Mouse (Mus musculus) megakaryocyte progenitor cell, adult 5-6 weeks (primary cell): Measurements from ENCODE around the gene Adamts8. TPM values are rescaled to one million over a fixed set of nuclear protein-coding genes. Genes with fewer than 3 reads are reported as not detected.

ENCODE experiments used
- ATAC-seq: replicated peaks from 2 replicates; pipeline ENCODE4 v1.8.0; 2016; ENCODE audit warnings: mild to moderate bottlenecking, moderate TSS enrichment, inconsistent platforms; ENCODE audit not compliant: poor library complexity
- total RNA-seq, 2 experiments: library from RNA; stranded (forward) in 1 of 2; stranded (reverse) in 1 of 2; fragments of 157-497, 149-512 nt in 1 of 2; fragments of 200-1000 nt in 1 of 2; gene quantifications; 2 replicates each; pipeline versions ENCODE4 v1.2.3 to v1.2.4; 2015 to 2017

The Adamts8 gene
- total RNA-seq (2015) (not detected in 2 replicates), total RNA-seq (2017) (not detected in 2 replicates)

DNA sequence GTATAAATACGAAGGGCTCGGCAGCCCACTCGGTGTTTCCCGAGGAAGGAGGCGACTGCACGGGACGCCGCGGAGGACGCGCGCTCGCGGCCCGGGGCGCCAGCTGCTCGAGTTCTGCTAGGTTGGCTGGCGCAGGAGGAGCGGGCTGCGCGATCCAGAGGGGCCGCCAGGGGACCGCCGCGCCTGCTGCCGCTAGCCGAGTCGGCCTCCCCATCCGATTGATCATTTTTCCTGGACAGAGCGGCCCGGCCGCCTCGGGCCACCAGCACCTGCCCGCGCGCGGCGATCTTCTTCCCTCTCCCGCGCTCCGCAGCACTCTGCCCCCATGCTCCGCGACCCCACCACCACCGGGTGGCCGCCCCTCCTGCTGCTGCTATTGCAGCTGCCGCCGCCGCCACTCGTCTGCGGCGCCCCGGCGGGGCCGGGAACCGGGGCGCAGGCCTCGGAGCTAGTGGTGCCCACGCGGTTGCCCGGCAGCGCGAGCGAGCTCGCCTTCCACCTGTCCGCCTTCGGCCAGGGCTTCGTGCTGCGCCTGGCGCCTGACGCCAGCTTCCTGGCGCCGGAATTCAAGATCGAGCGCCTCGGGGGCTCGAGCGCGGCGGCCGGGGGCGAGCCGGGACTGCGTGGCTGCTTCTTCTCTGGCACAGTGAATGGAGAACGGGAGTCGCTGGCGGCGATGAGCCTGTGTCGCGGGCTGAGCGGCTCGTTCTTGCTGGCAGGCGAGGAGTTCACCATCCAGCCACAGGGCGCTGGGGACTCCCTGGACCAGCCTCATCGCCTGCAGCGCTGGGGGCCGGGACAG, at the start of gene Adamts8:
Gene Adamts8, plus strand, starts transcription at position 51 of the 802 bp plus-strand sequence.
- ATAC-seq, result peak; percentile 52; the same call in 1 of the 2 replicates

DNA sequence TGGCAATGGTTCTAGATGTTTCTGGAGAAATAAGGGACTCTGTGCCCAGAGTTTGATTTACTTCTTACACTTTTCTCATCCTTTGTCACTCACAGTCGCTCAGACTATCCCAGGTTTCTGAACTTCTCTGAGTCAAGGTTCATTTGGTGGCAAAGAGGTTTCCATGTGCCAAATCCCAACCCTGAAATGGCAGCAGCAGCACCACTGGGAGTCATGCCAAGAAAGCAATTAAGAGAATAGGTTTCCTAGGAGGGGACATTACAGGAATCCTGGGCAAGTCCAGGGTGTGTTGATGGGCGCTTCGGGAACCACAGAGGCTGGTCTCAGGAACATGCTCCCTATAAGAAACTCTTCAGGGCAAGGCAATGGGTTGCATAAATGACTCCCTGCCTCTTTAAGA, 46.7 kb upstream of the Adamts8 start:
- no peak for ATAC-seq

DNA sequence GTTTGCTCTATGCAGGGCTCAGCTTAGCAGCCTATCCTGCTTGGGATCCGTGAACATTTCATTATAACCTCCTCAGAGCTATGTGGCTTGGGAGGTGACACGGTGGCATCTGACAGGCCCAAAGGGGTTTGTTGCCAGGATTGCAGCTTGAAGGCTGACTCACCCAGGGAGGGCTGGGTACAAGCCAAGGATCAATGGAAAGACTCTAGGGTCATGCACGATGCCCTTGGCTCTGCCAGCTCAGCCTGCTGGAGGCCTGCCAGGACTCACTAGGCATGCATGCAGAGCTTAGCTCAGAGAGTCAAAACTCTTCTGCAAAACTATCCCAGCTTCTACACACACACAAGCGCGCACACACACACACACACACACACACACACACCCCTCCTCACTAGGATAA, 45.6 kb upstream of the Adamts8 start:
- ATAC-seq, result no peak

DNA sequence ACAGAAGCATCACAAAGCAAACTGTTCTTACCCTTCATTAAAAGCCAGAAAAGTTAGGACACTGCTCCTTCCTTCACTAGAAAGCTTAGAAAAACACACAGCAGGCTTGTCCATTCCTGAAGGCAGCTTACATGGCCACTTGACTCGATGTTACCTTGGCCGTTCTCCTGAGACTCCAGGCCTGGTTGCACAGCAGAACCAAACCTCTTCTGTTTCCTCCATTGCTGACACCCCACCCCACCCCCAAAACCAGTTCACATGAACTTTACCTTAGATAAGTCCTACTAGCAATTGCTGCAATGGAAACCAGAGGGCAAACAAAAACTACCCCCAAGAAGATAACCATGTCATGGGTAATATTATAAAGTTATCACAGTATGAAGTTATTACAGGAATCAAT, 45.2 kb upstream of the Adamts8 start:
- ATAC-seq, result no peak

DNA sequence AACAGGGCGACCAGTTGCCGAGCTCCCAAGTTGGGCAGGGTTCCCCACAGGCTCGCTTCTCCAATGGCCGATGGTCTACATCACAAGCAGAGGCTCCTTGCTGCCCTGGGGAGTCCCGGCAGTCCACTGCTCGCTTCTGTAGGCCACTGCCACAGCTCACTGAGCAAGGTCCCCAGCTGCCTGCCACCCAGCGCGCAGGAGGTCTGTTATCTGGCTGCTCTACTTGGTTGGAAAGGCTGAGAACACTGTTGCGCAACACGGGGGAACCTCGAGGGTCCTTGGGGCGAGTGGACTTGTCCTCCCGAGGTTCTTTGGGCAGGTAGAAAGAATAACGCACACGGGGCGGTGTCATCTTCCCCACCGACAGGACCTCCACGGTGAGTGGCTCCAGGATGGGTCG, 40.2 kb upstream of the Adamts8 start:
- no peak for ATAC-seq

DNA sequence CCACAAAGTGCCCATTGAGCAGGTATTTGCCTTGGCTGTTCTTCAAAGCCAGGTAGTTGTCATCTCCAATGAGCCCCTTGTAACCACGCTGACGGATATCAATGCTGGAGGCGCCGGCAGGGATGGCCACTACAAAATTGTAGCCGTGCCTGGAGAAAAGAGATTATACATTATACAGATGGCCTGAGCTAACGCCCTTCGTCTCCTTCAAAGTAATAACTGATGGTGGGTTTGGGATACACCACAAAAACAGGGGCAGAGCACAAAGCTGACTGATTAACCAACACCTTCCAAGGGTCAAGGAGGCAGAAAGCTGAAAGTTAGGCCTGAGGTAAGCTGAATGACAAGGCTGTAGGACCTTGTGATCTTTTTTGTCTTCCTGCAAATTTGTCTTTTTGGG, 39.7 kb upstream of the Adamts8 start:
- no peak for ATAC-seq

DNA sequence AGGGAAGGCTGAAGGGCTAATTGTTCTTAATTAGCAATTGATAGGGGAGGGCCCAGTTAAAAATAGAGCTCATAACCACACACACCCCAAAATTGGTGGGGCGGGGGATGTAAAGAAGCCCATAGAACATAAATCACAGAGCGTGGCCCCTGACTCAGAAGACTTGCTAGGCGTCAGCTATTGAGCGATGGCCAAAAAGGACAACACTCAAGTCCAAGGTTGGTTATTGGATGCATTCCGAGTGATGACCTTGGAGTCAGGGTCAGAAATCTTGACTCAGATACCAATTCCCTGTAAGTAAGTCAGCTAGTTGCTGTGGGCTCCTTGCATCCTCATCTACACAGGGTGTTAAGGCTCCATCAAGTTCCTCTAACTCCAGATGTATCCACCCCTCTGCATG, 39.1 kb upstream of the Adamts8 start:
- ATAC-seq, result no peak

DNA sequence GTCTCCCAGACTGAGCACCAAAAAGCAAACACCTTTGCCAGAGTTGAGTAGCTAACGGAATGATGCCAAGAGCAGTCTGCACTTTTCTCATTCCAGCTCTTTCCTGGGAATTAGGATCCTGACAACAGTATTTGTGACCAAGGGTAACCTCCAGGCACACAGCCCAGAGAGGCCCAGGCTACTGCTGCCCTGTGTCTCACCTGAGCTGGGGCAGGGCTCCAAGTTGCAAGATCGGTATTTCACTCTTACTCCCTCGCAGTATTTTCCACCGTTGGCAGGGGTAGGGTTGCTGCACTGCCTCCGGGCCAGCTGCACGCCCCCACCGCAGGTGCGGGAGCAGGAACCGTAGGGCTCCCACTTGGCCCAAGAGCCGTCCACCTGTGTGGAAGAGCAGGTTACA, 36.5 kb upstream of the Adamts8 start:
- no peak for ATAC-seq

DNA sequence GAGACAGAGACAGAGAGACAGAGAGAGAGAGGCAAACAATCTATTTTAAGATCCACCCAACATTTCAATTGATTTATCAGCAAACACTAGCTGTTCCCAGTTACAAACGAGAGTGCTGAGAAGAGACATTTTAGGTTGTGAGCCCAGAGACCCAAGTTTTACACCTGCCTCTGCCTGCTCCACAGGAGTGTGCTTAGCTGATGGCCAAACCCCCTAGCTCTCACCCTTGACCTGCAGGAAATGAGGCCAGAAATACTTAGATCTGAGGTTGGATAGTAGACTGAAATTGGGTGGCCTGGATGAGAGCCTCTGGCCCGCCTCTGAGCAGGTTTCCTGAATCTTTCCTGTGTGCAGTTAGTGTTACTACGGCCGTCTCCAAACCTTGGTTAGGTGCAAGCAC, 35.9 kb upstream of the Adamts8 start:
- ATAC-seq, result no peak

DNA sequence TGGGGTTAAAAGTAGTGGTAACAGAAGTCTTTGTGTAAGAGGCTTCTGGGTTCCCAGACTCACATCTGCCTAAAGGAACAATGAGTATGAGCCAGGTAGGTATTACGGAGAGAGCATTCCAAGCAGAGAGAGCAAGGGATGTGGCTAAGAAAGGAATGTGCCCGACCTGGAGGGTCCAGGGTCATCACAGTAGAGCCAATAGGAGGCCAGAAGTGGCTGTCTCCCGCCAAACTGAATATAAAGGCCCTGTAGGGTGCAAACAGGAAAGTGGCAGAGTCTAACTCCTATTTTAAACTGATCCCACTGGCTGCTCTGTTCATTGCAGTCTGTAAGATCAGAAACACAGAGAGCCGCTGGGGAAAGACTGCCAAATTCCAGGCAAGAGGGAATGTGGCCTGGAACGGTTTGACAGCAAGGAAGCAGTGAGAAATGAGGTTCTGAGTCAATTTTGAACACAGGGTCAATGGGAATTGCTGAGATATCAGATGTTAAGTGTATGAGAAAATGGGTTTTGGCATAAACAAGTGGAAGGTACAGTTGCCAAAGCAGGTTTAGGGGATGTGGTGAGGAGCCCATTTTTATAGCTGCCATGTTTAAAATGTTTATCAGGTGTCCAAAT, 34.6 kb upstream of the Adamts8 start:
- ATAC-seq, result no peak

DNA sequence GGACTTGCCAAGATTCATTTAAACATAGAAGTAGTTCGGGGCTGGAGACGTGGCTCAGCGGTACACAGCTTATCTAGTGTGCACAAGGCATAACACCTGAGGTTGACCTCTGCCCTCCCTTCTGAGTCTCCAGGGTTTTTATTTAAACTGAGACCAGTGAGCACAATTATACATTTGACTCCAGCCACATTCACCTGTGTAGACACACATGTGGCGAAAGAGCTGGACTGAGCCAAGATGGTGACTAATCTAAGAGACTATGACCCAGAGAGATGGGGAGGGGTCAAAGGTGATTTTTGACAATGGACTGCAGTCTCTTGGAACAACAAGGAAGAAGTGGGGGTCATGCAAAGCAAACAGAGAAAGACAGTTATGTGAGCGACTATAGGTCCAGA, 34.1 kb upstream of the Adamts8 start:
- ATAC-seq, result no peak

DNA sequence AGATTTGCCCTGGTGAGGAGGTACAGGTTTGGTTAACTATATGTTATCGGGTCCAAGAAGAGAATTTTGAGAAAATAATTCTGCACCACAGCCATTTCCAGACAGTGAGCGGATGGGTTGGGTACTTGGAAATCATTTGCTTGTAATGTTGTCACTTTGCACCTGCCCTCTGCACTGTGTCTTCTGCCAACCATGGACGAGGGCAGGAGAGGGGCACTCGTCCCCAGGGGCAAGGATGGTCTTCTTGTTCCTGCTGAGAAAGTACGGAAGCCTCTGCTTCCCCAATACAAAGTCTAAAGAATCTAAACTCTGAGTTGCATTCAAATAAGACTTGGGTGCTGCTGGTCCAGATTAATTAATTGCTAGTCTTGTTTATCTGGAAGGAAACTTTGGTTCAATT, 33.4 kb upstream of the Adamts8 start:
- no peak for ATAC-seq

DNA sequence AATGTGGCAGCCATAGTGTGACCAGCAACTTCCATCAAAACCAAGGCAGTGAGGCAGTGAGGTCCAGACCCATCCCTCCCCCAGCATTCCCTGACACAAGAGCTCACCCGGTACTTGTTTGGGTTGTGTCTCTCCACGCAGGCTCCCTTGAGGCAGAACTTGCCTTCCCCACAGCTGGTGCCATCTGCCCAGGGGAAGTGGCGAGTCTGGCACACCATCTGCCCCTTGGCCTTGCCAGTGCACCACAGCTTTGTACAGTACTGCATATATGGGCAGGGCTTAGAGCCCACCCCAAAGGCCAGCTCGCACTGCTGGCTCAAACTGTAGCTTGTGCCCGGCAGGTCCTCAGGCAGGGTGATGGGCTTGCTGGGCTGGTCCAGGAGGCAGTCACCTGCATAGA, 31.9 kb upstream of the Adamts8 start:
- no peak for ATAC-seq

DNA sequence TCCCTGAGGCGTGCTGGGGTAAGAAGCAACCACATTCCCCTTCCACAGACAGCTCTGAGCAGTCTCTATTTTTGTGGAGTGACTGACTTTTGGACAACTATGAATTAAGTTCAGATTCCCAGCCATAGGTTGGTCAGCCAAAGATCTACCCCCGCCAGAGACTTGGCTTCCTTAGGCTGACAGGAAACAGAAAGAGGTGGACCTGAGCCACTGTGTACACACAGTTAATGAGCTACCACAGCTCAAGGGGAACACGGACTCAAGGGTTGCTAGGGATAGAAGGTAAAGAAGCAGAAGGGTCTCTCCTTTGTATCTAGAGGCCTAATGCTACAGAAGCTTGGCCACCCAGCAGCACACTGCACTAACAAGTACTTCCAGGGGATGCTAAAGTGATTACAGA, 30.2 kb upstream of the Adamts8 start:
- ATAC-seq, result no peak

DNA sequence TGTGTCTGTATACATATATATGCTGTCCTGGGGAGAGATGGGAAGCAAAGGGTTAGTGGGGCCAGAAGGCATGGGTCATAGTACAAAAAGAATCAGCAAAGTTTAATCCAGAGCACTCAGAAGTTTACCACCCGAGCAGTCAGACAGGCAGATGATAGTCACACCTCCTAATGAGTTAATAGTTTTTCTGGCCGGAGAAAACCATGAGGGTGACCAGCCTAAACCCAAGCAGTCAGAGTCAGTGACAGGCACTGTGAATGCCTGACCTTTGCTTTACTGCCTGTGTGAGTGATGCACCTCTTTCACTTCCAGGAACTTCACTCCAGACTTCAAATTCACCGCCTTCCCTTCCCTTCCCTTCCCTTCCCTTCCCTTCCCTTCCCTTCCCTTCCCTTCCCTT, 28.9 kb upstream of the Adamts8 start:
- no peak for ATAC-seq

DNA sequence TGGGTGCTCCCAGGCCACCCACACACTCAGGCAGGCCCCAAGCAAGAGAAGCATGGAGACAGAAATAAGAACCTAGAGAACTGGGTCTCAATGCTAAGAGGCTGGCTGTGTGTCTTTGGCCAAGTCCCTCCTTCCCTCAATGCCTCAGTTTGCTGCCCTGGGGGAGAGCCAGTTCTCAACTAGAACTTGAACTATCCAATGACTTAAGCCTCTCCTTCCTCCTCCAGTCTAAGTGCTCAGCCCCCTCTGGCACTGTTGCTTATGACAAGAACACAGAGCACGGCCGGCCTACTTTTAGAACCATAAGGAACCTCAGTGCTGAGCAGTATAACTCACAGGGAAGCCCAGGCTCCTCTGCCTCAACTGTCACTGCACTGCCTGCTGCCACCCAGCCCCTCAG, 28.1 kb upstream of the Adamts8 start:
- ATAC-seq, result no peak

DNA sequence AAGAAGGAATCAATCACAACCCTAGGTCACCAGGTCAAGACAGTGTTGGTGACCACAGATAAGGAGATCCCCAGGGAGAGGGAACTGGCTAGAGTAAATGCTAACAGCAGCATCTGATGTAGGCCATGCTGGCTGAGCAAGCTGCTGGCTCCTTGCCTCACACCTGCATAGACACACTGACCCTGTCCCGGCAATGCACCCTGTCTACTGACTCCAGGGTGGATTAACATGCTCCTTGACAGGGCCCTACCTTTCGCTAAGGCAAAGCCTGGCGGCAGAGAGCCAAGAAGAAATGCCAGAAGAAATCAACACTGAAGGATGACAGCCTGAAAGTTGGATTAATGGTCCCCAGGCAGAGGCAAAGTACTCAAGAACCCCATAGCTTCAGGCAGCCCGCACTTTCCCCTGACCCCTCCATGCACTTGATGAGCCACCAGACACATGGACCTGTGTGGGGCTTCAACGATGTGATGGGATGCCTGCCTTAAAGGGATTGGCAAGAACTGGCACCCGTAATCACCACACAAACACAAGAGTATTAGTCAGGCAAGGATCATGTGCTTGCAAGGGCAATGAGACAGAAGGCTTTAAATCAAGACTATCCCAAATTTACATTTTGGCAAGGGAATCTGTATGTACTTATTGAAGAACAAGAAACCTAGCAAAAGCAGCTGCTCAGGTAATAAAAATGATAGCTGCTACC, 25.9 kb upstream of the Adamts8 start:
- no peak for ATAC-seq

DNA sequence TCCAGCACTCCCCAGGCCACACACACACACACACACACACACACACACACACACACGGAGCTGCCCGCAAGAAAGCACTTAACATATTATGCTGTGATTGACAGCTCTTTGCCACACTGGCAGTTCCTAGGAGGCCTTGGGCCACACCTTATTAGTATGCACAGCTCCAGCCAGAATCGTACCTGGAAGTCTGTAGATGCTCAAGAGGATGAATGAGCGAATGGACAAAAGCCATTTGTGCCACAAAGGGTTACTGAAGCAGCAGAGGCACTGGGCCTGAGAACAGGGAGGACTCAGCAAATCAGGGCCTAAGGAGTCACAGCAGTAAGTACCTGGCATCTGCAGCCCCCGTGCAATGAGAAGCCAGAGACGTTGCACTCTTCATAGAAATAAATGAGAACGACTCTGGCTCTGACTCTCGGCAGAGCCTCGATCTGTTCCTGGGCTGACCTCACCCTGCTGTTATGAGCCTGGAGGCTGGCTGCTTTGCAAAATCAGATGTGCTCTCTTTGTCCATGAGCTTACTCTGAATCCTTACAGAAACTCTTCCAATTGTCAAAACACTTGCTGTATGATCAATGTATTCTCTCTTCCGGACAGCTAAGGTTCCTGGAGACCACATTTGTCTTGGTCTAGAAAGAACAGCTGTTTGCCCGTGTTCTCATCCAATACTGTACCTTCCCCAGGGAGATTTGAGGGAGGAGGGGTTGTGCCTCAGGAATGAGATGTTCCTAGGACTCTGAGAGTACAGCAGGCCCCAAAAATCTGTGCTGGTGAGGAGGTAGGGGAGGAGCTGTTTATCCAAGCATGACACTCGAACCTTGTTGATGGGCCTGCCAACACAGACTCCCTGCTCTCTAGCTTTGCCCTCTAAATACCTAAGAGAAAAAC, 23.7 kb upstream of the Adamts8 start:
- ATAC-seq, result no peak

DNA sequence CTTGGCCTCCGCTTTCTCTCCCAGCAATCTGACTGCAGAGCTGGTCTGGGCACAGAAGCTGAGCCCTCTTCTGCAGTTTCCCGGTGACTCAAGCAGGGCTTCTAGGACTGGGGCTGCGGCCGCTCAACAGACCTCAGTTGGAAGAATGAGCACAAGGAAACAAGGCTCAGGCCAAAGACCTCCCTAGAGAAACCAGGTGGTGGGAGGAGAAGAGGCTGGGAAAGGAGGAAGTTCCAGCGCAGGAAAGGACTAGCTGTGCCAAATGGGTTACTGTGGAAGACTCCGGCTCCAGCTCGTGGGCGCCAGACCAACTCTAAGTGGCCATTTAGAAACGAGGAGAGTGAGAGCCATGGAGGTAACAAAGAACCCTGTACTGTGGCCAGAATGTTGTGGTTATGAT, 22.7 kb upstream of the Adamts8 start:
- no peak for ATAC-seq

DNA sequence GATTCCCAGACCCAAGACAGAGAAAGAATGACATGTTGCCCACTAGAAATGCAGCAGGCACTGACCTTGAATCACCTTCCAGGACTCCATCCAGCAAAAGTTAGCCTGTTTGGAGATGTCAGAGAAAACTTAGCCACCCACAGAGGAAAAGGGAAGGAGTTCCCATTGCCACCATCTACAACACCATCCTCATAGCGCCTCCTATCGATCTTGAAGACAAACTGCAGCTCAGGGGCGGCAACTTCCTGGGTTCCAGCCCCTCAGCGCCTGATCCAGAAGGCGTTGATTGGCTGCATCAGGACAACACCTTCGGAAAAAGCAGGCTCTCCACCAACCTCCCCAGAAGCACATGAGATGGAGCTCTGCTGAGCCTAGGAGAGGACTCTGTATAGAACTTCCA, 21.6 kb upstream of the Adamts8 start:
- ATAC-seq, result peak; percentile 46; the same call in 1 of the 2 replicates
